Mouse (Mus musculus) heart, postnatal 10 days (tissue): ENCODE results near the gene Rexo1. TPM values are rescaled to one million over a fixed set of nuclear protein-coding genes. Genes with fewer than 3 reads are reported as not detected.

Source experiments
- DNase-seq, 2 experiments: peaks; one replicate each; pipeline ENCODE4 v3.0.0; 2021
- intact Hi-C: fragments of 180-260 bp; cut with DNase I; formaldehyde crosslinking; loops from one replicate; pipeline ENCODE4 v1.15.1; 2025
- microRNA-seq, 2 experiments: library from miRNA; unstranded; fragments of <30 nt; microRNA quantifications; one replicate each; pipeline ENCODE4 v1.2.0; 2022
- total RNA-seq, 2 experiments: library from RNA; stranded (reverse); gene quantifications; 2 replicates each; pipeline ENCODE4 v1.2.3; 2021

Gene Rexo1
- total RNA-seq, 2 experiments from 2014 or later = 20.3 to 21.5 TPM

GRCm38 (mm10) chr10:80513739-80514138 is 47.6 kb downstream of the Rexo1 start:
- no peak for DNase-seq
- intact Hi-C loops = no loop called here

- intact Hi-C loops = no loop called here
- DNase-seq = no peak
Measured at GRCm38 (mm10) chr10:80510273-80510660, 51.1 kb downstream of the Rexo1 start.

GRCm38 (mm10) chr10:80509412-80510272 is 51.7 kb downstream of the Rexo1 start:
- intact Hi-C loops = loop anchor here (1.0 to 5.0 kb wide), 2 partner anchors 63 to 132 kb away; no protein-coding TSS in a partner anchor
- peak; percentile 85 to 92 for DNase-seq

- DNase-seq = peak; percentile 63 to 84
- intact Hi-C loops = loop anchor here (2.0 to 5.0 kb wide), 2 partner anchors 51 to 129 kb away; no protein-coding TSS in a partner anchor
Measured at GRCm38 (mm10) chr10:80506222-80506621, 55.1 kb downstream of the Rexo1 start.

GRCm38 (mm10) chr10:80504724-80505123 is 56.6 kb downstream of the Rexo1 start:
- intact Hi-C loops = loop anchor here (5.0 kb wide), 1 partner anchor 127 kb away; no protein-coding TSS in a partner anchor
- DNase-seq = no peak

GRCm38 (mm10) chr10:80503599-80504220 is 57.6 kb downstream of the Rexo1 start:
- intact Hi-C loops = no loop called here
- peak; percentile 48 to 57 for DNase-seq

- intact Hi-C loops = no loop called here
- no peak for DNase-seq
Measured at GRCm38 (mm10) chr10:80502819-80503314, 58.5 kb downstream of the Rexo1 start.

- intact Hi-C loops = no loop called here
- no peak for DNase-seq
Measured at GRCm38 (mm10) chr10:80502291-80502690, 59.1 kb downstream of the Rexo1 start.

- intact Hi-C loops = no loop called here
- no peak for DNase-seq
Measured at GRCm38 (mm10) chr10:80496421-80496820, 64.9 kb downstream of the Rexo1 start.

- DNase-seq = no peak
- intact Hi-C loops = no loop called here
Measured at GRCm38 (mm10) chr10:80495901-80496300, 65.5 kb downstream of the Rexo1 start.

- peak; percentile 58 to 63 for DNase-seq
Measured at GRCm38 (mm10) chr10:80494732-80495131, 66.6 kb downstream of the Rexo1 start, which contains the start of gene Onecut3. Gene Onecut3, plus strand, starts transcription at chr10:80494835.

More at GRCm38 (mm10) chr10:80494732-80495131, 66.6 kb downstream of the Rexo1 start, which contains the start of gene Onecut3:
- intact Hi-C loops = no loop called here

Small RNAs within 50 kb of the gene (microRNA-seq; reads per million reads assigned to microRNA genes)
- gene Mir6912 = 0 to 0.35 reads per million in 2 experiments

Other genes with a start within 250 kb of the Rexo1 start
- gene 2310011J03Rik, start 241.0 kb downstream of the Rexo1 start, total RNA-seq = 10 to 100 TPM; 15.3 to 17.9 TPM
- 1 to 10 TPM; 1.7 to 1.8 TPM for gene Pcsk4, start 232.1 kb downstream of the Rexo1 start, total RNA-seq
- gene Reep6, start 231.6 kb downstream of the Rexo1 start, total RNA-seq = 1 to 10 TPM; 2.2 to 2.4 TPM
- gene Adamtsl5, start 213.1 kb downstream of the Rexo1 start, total RNA-seq = 10 to 100 TPM; 36.9 to 42.9 TPM
- under 1 TPM in 1 of 2 experiments, not detected in 1; 0.25 TPM for gene Plk5, start 205.1 kb downstream of the Rexo1 start, total RNA-seq
- gene Mex3d, start 173.9 kb downstream of the Rexo1 start, total RNA-seq = 10 to 100 TPM; 12.7 to 16.1 TPM
- 100 to 1,000 TPM; 102 to 105 TPM for gene Mbd3, start 162.0 kb downstream of the Rexo1 start, total RNA-seq
- 1,000 to 10,000 TPM; 1,658 to 1,691 TPM for gene Uqcr11, start 154.7 kb downstream of the Rexo1 start, total RNA-seq
- gene Tcf3, start 127.9 kb downstream of the Rexo1 start, total RNA-seq = 10 to 100 TPM; 40.3 to 51.8 TPM
- not detected for gene Onecut3, start 66.7 kb downstream of the Rexo1 start, total RNA-seq
- not detected for gene Atp8b3, start 22.4 kb downstream of the Rexo1 start, total RNA-seq
- 1 to 10 TPM; 5.9 to 6.9 TPM for gene Klf16, start 15.8 kb upstream of the Rexo1 start, total RNA-seq
- gene Abhd17a, start 28.8 kb upstream of the Rexo1 start, total RNA-seq = 100 to 1,000 TPM in 1 of 2 experiments, 10 to 100 TPM in 1; 92.2 to 102 TPM
- 10 to 100 TPM; 25.9 to 27.8 TPM for gene Scamp4, start 41.3 kb upstream of the Rexo1 start, total RNA-seq
- gene Adat3, start 41.3 kb upstream of the Rexo1 start, total RNA-seq = 1 to 10 TPM; 1.2 to 1.8 TPM
- 1 to 10 TPM in 1 of 2 experiments, under 1 TPM in 1; 0.98 to 1.2 TPM for gene Gm49322, start 44.5 kb upstream of the Rexo1 start, total RNA-seq
- 100 to 1,000 TPM; 137 to 141 TPM for gene Csnk1g2, start 61.3 kb upstream of the Rexo1 start, total RNA-seq
- 10 to 100 TPM; 42.2 to 46.4 TPM for gene Btbd2, start 95.5 kb upstream of the Rexo1 start, total RNA-seq
- 100 to 1,000 TPM; 143 to 159 TPM for gene Mknk2, start 116.6 kb upstream of the Rexo1 start, total RNA-seq
- gene Mob3a, start 140.4 kb upstream of the Rexo1 start, total RNA-seq = 10 to 100 TPM; 10.1 to 11.3 TPM
- gene Izumo4, start 140.6 kb upstream of the Rexo1 start, total RNA-seq = 1 to 10 TPM; 2.9 to 4.1 TPM
- 10 to 100 TPM; 47.6 to 52.5 TPM for gene Ap3d1, start 180.7 kb upstream of the Rexo1 start, total RNA-seq
- gene Dot1l, start 193.6 kb upstream of the Rexo1 start, total RNA-seq = 10 to 100 TPM; 66.3 to 67.6 TPM
- 10 to 100 TPM; 36.8 to 41.4 TPM for gene Sf3a2, start 236.6 kb upstream of the Rexo1 start, total RNA-seq
- gene Plekhj1, start 237.1 kb upstream of the Rexo1 start, total RNA-seq = 10 to 100 TPM; 32.6 to 32.9 TPM
- gene Amh, start 243.7 kb upstream of the Rexo1 start, total RNA-seq = under 1 TPM; 0.41 to 0.45 TPM